Mouse (Mus musculus) embryonic fibroblast, embryonic 13.5 days (primary cell): ENCODE measurements around the gene Apoa1.

Experiments
- CTCF ChIP-seq: IDR thresholded peaks from 2 replicates; pipeline ENCODE4 v1.5.1; 2011; ENCODE audit warnings: mild to moderate bottlenecking, control low read depth, low read length, moderate library complexity, borderline replicate concordance; ENCODE audit not compliant: insufficient read depth
- POLR2A ChIP-seq: IDR thresholded peaks from 2 replicates; pipeline ENCODE4 v1.6.1; 2011; ENCODE audit warnings: low read depth, mild to moderate bottlenecking, control low read depth, low read length, moderate library complexity

- TF ChIP-seq CTCF (no peak), POLR2A (no peak)
These were observed 43.7 kb downstream of the Apoa1 start for GRCm38 (mm10) chr9:46272070-46272469.
